Mouse (Mus musculus) kidney, embryonic 16.5 days (tissue): Measurements from ENCODE around the gene Stra8. TPM values are rescaled to one million over a fixed set of nuclear protein-coding genes. Genes with fewer than 3 reads are reported as not detected.
A peak's percentile ranks its signal among the peaks of the same experiment; 100 is the strongest.

Experiments used
- ATAC-seq: fragments of 200-750 bp; cut with Nextera tagmentation; 2 replicates; pipeline ENCODE4 v1.8.0; 2017; ENCODE audit warnings: moderate TSS enrichment; ENCODE audit not compliant: low FRiP score, low TSS enrichment
- H3K27ac ChIP-seq: fragments of 300-500 bp; sonication (generic); 2 replicates; pipeline ENCODE4 v1.5.1; 2014; ENCODE audit warnings: low read length
- H3K27me3 ChIP-seq: fragments of 300-500 bp; sonication (generic); 2 replicates; pipeline ENCODE4 v1.6.1; 2014; ENCODE audit warnings: low read length, control low read depth, mixed read lengths; ENCODE audit not compliant: insufficient read depth
- H3K36me3 ChIP-seq: fragments of 300-500 bp; sonication (generic); 2 replicates; pipeline ENCODE4 v1.6.1; 2014; ENCODE audit warnings: low read length, control low read depth, mixed read lengths; ENCODE audit not compliant: insufficient read depth
- H3K4me1 ChIP-seq: fragments of 300-500 bp; sonication (generic); 2 replicates; pipeline ENCODE4 v1.6.1; 2014; ENCODE audit warnings: low read length, control low read depth, mixed read lengths; ENCODE audit not compliant: insufficient read depth
- H3K4me2 ChIP-seq: fragments of 300-500 bp; sonication (generic); replicated peaks from 2 replicates; pipeline ENCODE4 v1.6.1; 2014; ENCODE audit warnings: low read depth, low read length
- H3K4me3 ChIP-seq: fragments of 300-500 bp; sonication (generic); 2 replicates; pipeline ENCODE4 v1.5.1; 2014; ENCODE audit warnings: mild to moderate bottlenecking, low read length
- H3K9ac ChIP-seq: fragments of 300-500 bp; sonication (generic); replicated peaks from 2 replicates; pipeline ENCODE4 v1.6.1; 2014; ENCODE audit warnings: low read length
- H3K9me3 ChIP-seq: fragments of 300-500 bp; sonication (generic); 2 replicates; pipeline ENCODE4 v1.6.1; 2016; ENCODE audit warnings: low read length, control low read depth
- WGBS: fragments of 180-500 bp; shearing (Covaris S2); extraction: QIAGEN DNeasy Blood & Tissue Kit; methylation state at CpG from one replicate; pipeline ENCODE4 v1.1.7; 2014; 5-methylcytosine and 5-hydroxymethylcytosine counted together
- polyA plus RNA-seq: library from polyadenylated mRNA; unstranded; fragments of >200 nt; fragmentation: Nextera tagmentation; extraction: Ambion mirVana; gene quantifications from 2 replicates; pipeline ENCODE4 v1.2.1, GENCODE M21; 2015

Stra8 gene
- polyA plus RNA-seq, 1 experiment from 2014 or later = not detected

DNA sequence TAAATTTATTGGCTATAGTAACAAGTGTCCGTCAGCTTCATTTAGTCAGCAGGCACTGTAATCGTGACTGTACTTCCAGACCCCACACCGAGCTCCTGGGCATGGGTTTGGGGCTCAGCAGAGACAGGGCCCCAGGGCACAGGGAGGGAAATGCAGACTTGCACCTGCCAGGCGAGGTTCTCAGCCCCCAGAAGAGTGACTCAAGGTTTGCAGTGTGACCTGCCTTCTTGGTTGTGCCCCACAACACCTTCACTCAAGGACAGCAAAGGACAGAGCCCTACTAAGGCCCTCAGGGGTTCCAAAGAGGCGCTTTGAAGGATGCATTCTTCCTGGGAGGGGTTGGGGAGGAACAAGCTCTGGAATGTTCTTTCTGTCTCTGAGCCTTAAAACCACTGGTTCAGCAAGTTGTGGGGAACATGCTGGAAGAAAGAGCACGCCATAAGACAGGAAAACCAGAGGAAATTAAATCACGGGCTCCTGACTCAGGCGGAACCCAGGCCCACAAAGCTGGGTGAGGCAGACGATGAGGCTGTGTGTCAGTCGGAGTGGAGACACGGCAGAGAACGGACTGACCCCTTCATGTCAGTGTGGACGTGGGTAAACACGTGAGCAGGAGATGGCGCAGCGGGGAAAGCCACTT, 40.7 kb upstream of the Stra8 start:
- peaks cover 30% of the 10 kb centered on the region for H3K4me1 ChIP-seq
- 86% methylated on average over 16 of the region's 16 CpGs for WGBS
- no peaks in the 10 kb centered on the region for H3K9me3 ChIP-seq
- no peak overlapping the region for H3K4me3 ChIP-seq
- H3K9ac ChIP-seq = no peak overlapping the region
- no peak for ATAC-seq
- H3K27ac ChIP-seq = no peak overlapping the region
- no peak overlapping the region for H3K4me2 ChIP-seq
- H3K27me3 ChIP-seq = no peaks in the 10 kb centered on the region
- peaks cover 6% of the 10 kb centered on the region for H3K36me3 ChIP-seq

DNA sequence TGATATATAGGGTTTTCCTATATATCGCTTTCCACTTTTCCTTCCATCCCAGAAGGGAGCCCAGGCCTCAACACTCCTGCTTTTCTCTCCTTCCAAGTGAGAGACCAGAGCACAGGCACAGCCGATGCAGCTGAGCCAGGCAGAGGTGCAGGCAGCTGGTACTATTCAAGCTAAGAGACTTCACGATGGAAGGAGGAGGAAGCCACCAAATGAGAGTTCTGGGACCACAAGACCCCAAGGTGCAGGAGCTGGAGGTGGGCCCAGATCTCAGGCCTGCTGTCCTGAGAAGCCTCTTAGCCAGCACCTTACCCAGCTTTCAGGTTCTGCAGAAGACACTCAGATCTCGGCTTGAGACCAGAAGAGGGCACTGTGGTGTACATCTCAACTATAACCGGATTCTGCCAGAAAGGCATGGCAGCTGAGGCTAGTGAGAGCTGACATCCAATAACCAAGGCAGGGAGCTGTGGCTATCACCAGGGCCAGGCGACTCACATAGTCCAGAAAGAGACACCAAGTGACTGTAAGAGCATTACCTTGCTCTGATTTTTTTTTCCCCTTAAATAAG, 40.0 kb upstream of the Stra8 start:
- Histone ChIP-seq H3K27me3 (no peaks in the 10 kb centered on the region), H3K9me3 (no peaks in the 10 kb centered on the region), H3K9ac (no peak overlapping the region), H3K4me1 (peaks cover 22% of the 10 kb centered on the region), H3K4me3 (no peak overlapping the region), H3K27ac (no peak overlapping the region), H3K4me2 (no peak overlapping the region), H3K36me3 (peaks cover 7% of the 10 kb centered on the region)
- ATAC-seq = no peak
- WGBS = 61% methylated on average over 6 of the region's 6 CpGs

DNA sequence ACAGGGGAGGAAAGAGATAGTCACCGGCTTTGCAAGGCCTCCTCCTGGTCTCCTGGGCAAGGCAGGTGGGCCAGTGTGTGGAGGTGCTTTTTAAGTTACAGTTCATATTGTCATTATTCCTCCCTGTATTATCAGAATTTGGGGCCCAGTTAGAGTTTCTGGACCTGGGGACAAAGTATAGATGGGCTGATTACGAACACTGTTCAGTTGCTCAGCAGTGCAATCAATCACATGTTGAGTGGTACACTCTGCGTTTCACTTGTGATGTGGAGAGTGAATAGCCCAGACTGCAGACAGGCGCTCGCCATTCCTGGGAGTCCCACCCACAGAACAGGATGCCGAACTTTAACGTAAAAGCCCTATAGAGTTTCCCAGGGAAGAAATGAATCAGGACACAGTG, 35.2 kb upstream of the Stra8 start:
- no peak overlapping the region for H3K4me2 ChIP-seq
- 85% methylated on average over 7 of the region's 7 CpGs for WGBS
- H3K27me3 ChIP-seq = no peaks in the 10 kb centered on the region
- H3K36me3 ChIP-seq = peaks cover 19% of the 10 kb centered on the region
- no peak overlapping the region for H3K27ac ChIP-seq
- no peaks in the 10 kb centered on the region for H3K9me3 ChIP-seq
- no peak overlapping the region for H3K9ac ChIP-seq
- H3K4me1 ChIP-seq = 0 out of 2 replicates have a peak, but pooled peaks cover 17% of the 10 kb centered on the region
- ATAC-seq = no peak
- H3K4me3 ChIP-seq = no peak overlapping the region

DNA sequence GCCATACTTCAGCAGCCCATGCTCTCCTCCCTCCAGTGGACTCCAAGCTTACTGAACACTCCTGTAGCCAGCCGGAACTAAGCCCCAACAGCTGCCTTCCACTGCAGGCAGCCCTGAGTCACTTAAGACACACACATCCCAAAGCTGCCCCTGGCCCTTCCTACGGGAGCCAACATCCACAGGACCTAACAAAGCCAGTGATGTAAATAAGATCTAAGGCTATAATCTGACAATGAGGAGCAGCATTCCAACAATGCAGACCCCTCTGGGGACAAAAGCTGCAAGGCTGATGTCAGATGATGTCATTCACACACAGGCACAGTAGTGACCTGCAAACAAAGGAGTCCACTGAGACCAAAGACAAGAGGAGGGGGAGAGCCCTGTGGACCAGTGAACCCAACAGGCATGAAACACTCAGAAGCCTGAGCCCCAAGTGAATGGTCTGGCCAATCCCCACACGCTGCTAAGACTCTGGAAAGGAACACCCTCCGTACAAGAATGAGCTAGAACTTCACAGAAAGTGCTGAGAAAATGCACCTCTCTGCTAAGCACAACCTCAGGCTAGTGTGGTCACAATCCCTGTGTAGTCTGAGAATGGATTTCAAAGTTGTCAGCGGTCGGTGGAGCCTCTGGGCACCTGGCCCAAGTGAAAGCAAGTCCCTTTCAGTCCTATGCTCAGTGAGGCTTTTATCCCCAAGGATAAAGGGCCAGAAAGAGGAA, 32.7 kb upstream of the Stra8 start:
- Histone ChIP-seq H3K4me2 (no peak overlapping the region), H3K9me3 (no peaks in the 10 kb centered on the region), H3K9ac (no peak overlapping the region), H3K4me1 (0 out of 2 replicates have a peak, but pooled peaks cover 17% of the 10 kb centered on the region), H3K27me3 (no peaks in the 10 kb centered on the region), H3K36me3 (peaks cover 35% of the 10 kb centered on the region), H3K27ac (no peak overlapping the region), H3K4me3 (no peak overlapping the region)
- no peak for ATAC-seq
- 73% methylated on average over 6 of the region's 6 CpGs for WGBS

DNA sequence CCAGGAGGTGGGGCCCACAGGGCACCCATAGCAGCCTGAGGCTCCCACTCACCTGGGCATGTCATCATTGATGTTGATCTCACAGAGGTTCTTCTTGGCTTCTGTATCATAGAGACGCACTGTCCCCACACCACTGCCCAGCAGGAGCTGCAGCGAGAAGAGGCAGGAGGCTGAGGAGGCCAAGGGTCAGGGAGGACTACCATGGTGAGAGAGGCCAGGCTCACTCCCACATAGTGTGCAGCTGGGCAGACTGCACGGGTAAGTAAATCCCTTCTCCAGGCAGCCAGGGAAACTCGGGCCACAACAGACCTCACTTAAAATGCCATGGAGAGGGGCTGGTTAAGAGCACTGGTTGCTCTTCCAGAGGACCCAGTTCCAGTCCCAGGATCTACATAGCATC, 30.8 kb upstream of the Stra8 start:
- no peak overlapping the region for H3K4me2 ChIP-seq
- H3K9ac ChIP-seq = no peak overlapping the region
- H3K36me3 ChIP-seq = peaks cover 38% of the 10 kb centered on the region
- no peak overlapping the region for H3K4me3 ChIP-seq
- 0 out of 2 replicates have a peak, but pooled peaks cover 17% of the 10 kb centered on the region for H3K4me1 ChIP-seq
- H3K27me3 ChIP-seq = no peaks in the 10 kb centered on the region
- ATAC-seq = peak; percentile 85
- no peak overlapping the region for H3K27ac ChIP-seq
- H3K9me3 ChIP-seq = no peaks in the 10 kb centered on the region
- whole genome bisulfite sequencing = 29% methylated on average over 4 of the region's 4 CpGs

DNA sequence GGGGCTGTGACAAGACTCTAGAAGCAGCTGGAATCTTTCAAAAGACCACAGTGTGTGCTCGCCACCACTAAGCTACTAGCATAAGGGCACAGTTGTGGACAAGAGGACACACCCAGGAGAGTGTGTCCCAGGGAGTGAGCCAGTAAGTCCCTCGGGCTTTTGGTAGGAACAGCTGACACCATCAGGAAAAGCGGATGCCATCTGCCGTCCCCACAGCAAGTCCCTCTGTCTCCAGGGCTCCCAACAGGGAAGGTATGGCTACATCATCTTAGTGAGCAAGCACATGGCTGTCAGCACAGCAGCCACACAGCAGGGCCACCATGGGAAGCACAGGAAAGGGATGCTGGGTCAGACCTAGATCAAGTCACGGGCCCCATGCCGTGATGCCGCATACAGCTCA, 24.4 kb upstream of the Stra8 start:
- H3K4me2 ChIP-seq = no peak overlapping the region
- peaks cover 45% of the 10 kb centered on the region for H3K36me3 ChIP-seq
- 84% methylated on average over 7 of the region's 7 CpGs for WGBS
- no peak overlapping the region for H3K4me3 ChIP-seq
- H3K9me3 ChIP-seq = no peaks in the 10 kb centered on the region
- no peak for ATAC-seq
- no peaks in the 10 kb centered on the region for H3K27me3 ChIP-seq
- H3K4me1 ChIP-seq = no peaks in the 10 kb centered on the region
- no peak overlapping the region for H3K27ac ChIP-seq
- H3K9ac ChIP-seq = no peak overlapping the region

DNA sequence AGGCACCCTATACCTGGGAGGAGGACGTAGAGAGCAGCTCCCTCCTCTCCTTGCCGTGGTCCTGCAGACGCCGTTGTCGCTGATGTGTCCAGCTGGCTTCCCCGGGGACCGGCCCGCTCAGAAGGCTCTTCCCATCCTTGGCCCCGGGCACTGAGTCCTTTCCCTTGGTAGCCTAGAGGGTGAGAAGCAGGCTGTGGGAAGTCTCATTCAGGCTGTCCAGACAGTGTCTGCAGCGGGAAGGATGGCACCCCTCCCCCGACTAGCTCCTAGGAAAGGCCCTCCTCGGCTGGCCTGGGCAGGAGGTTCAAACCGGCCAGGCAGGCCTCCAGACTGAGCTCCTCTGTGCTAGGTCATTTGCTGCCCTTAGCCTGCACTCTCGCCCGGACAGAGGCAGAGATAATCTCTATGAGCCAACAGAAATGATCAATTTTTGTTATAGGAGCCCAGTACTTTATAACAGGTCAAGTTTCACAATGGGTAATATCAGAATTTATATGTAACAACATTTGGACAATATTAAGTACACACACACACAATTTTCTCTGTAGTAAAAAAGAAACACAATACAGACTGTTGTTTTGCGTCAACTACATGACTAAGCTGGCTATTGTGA, 23.7 kb upstream of the Stra8 start:
- WGBS = 69% methylated on average over 16 of the region's 16 CpGs
- Histone ChIP-seq H3K4me2 (no peak overlapping the region), H3K9me3 (no peaks in the 10 kb centered on the region), H3K9ac (no peak overlapping the region), H3K27ac (no peak overlapping the region), H3K4me3 (no peak overlapping the region), H3K4me1 (no peaks in the 10 kb centered on the region), H3K36me3 (peaks cover 38% of the 10 kb centered on the region), H3K27me3 (no peaks in the 10 kb centered on the region)
- no peak for ATAC-seq

DNA sequence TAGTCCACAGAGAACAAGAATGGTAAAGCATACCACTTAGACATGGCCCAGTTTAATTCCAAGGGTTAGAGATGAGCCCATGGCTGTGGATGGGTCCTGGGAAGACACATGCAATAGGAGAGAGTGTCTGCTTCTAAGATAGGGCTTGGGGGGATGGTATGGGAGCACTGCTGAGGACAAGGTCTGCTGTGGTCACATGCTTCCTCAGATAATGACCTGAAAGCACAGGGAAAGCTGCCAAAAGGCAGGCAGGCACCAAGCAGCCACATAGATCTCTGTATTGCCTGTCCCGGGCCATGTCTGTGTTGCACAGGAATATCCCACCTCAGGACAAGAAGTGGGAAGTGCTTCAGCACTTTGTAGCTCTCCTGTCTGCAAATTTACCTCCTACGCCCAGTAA, 20.8 kb upstream of the Stra8 start:
- Histone ChIP-seq H3K27me3 (no peaks in the 10 kb centered on the region), H3K27ac (no peak overlapping the region), H3K9me3 (no peaks in the 10 kb centered on the region), H3K36me3 (peaks cover 23% of the 10 kb centered on the region), H3K4me2 (no peak overlapping the region), H3K4me1 (0 out of 2 replicates have a peak, but pooled peaks cover 3% of the 10 kb centered on the region), H3K9ac (no peak overlapping the region), H3K4me3 (no peak overlapping the region)
- 87% methylated on average over 2 of the region's 2 CpGs for WGBS
- no peak for ATAC-seq

DNA sequence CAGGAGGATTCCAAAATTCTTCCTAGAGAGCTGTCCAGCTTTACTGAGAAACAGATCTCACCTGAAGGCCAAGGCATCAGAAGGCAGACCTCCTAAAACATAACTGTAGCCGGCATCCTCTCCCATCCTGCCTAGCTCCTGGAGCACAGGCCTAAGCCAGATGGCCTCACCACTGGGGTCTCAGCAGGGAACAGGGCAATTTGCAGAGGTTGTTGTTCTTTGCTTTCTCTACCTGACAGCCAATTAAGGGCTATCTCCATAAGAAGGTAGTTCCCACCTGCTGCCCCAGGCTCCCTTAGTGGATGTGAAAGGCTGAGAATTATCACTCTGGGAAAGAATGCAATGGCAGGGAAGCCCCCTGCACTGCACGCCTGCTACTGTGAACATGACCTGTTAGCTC, 19.0 kb upstream of the Stra8 start:
- Histone ChIP-seq H3K27ac (no peak overlapping the region), H3K4me1 (0 out of 2 replicates have a peak, but pooled peaks cover 3% of the 10 kb centered on the region), H3K36me3 (peaks cover 19% of the 10 kb centered on the region; the same call in 1 of the 2 replicates), H3K9ac (no peak overlapping the region), H3K27me3 (no peaks in the 10 kb centered on the region), H3K4me2 (no peak overlapping the region), H3K4me3 (no peak overlapping the region), H3K9me3 (no peaks in the 10 kb centered on the region)
- WGBS = 60% methylated on average over 2 of the region's 2 CpGs
- ATAC-seq = no peak
